Mouse (Mus musculus) brain, adult 10 weeks (tissue): ENCODE measurements around the gene Aggf1. TPM values are rescaled to one million over a fixed set of nuclear protein-coding genes. Genes with fewer than 3 reads are reported as not detected.

Experiments used
- polyA plus RNA-seq: library from polyadenylated mRNA; stranded (reverse); fragments of 350-450 nt; fragmentation: Illumina TruSeq; extraction: RNeasy Lipid Tissue Mini Kit (QIAGEN cat#74804); gene quantifications from one replicate; pipeline ENCODE4 v1.2.3, GENCODE M21; 2015; ENCODE audit warnings: low read depth, low replicate concordance

Gene Aggf1
- polyA plus RNA-seq = 39.0 TPM

GRCm38 (mm10) chr13:95374701-95375553, at the start of gene Aggf1:
TSS of gene Aggf1 (minus strand) at chr13:95375352.

DNA sequence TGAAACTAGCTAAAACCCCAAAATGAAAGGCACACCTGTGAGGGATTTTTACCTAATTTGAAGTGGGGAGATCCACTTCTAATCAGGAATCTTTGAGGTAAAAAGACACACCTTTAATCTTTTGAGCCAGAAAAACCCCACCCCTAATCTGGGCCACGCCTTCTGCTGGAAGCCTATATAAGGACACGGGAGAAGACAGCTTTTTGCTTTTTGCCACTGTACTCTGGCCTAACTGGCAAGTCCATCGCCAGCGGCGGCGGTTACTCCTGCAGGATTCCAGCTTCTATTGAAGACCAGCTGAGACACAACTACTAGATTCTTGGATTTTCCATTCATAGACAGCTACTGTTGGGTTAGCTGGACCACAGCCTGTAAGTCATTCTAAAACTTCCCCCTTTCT, 51.8 kb downstream of the Aggf1 start, which contains the start of gene Zbed3:
Gene Zbed3, plus strand, starts transcription at position 213 of the 400 bp plus-strand sequence.

Other genes starting within 250 kb of the Aggf1 start
- gene Pde8b, start 125.0 kb downstream of the Aggf1 start, polyA plus RNA-seq = 71.7 TPM
- gene Zbed3, start 51.7 kb downstream of the Aggf1 start, polyA plus RNA-seq = 11.2 TPM
- 30.0 TPM for gene Crhbp, start 69.6 kb upstream of the Aggf1 start, polyA plus RNA-seq
- gene S100z, start 103.4 kb upstream of the Aggf1 start, polyA plus RNA-seq = not detected
- gene F2rl1, start 149.9 kb upstream of the Aggf1 start, polyA plus RNA-seq = 0.37 TPM
- 6.3 TPM for gene F2r, start 243.1 kb upstream of the Aggf1 start, polyA plus RNA-seq